Mouse (Mus musculus) ES-E14 (cell line): ENCODE results near the gene Hadhb.

Source experiments
- CHD2 ChIP-seq: IDR thresholded peaks from 2 replicates; pipeline ENCODE4 v1.6.1; 2014; ENCODE audit warnings: mild to moderate bottlenecking, low read depth, low read length, inconsistent platforms
- HCFC1 ChIP-seq: IDR thresholded peaks from 2 replicates; pipeline ENCODE4 v1.6.1; 2012; ENCODE audit warnings: low read length, inconsistent platforms, borderline replicate concordance; ENCODE audit not compliant: insufficient read depth
- MAFK ChIP-seq: IDR thresholded peaks from 2 replicates; pipeline ENCODE4 v1.6.1; 2014; ENCODE audit warnings: mild to moderate bottlenecking, low read depth, low read length, inconsistent platforms; ENCODE audit not compliant: insufficient read depth
- ZC3H11A ChIP-seq: IDR thresholded peaks from 2 replicates; pipeline ENCODE4 v1.6.1; 2012; ENCODE audit warnings: low read depth, mild to moderate bottlenecking, inconsistent platforms, low read length, borderline replicate concordance

- TF ChIP-seq CHD2 (no peak), MAFK (no peak), ZC3H11A (no peak), HCFC1 (no peak)
These were observed 65.6 kb downstream of the Hadhb start for GRCm38 (mm10) chr5:30220666-30221065.
